Mouse (Mus musculus) liver, embryonic 11.5 days (tissue): ENCODE results near the gene Olfr1106. TPM values are rescaled to one million over a fixed set of nuclear protein-coding genes. Genes with fewer than 3 reads are reported as not detected.

Experiments
- ATAC-seq: fragments of 200-750 bp; cut with Nextera tagmentation; replicated peaks from 2 replicates; pipeline ENCODE4 v1.8.0; 2017; ENCODE audit warnings: moderate number of reproducible peaks, mild to moderate bottlenecking, moderate TSS enrichment, moderate library complexity; ENCODE audit not compliant: low FRiP score
- DNase-seq: peaks from one replicate; pipeline ENCODE4 v3.0.0-alpha.2; 2017; ENCODE audit warnings: low spot score
- H3K27ac ChIP-seq: fragments of 300-500 bp; sonication (generic); 2 replicates; pipeline ENCODE4 v1.5.1; 2014; ENCODE audit warnings: mild to moderate bottlenecking, low read depth, low read length, control low read depth
- H3K27me3 ChIP-seq: fragments of 300-500 bp; sonication (generic); replicated peaks from 2 replicates; pipeline ENCODE4 v1.6.1; 2014; ENCODE audit warnings: low read length, mixed read lengths; ENCODE audit not compliant: control insufficient read depth, insufficient read depth
- H3K36me3 ChIP-seq: fragments of 300-500 bp; sonication (generic); 2 replicates; pipeline ENCODE4 v1.6.1; 2014; ENCODE audit warnings: mild to moderate bottlenecking, low read length, moderate library complexity, mixed read lengths; ENCODE audit not compliant: control insufficient read depth, insufficient read depth
- H3K4me1 ChIP-seq: fragments of 300-500 bp; sonication (generic); replicated peaks from 2 replicates; pipeline ENCODE4 v1.6.1; 2014; ENCODE audit warnings: low read length, mixed read lengths; ENCODE audit not compliant: control insufficient read depth, insufficient read depth
- H3K4me2 ChIP-seq: fragments of 300-500 bp; sonication (generic); 2 replicates; pipeline ENCODE4 v1.6.1; 2014; ENCODE audit warnings: mild to moderate bottlenecking, control low read depth, moderate library complexity
- H3K4me3 ChIP-seq: fragments of 300-500 bp; sonication (generic); 2 replicates; pipeline ENCODE4 v1.5.1; 2014; ENCODE audit warnings: low read depth, low read length, control low read depth
- H3K9ac ChIP-seq: fragments of 300-500 bp; sonication (generic); 2 replicates; pipeline ENCODE4 v1.6.1; 2014; ENCODE audit warnings: low read depth, low read length, control low read depth
- H3K9me3 ChIP-seq: fragments of 300-500 bp; sonication (generic); 2 replicates; pipeline ENCODE4 v1.6.1; 2016; ENCODE audit warnings: low read length, inconsistent platforms, mixed read lengths; ENCODE audit not compliant: control insufficient read depth
- WGBS: fragments of 180-500 bp; shearing (Covaris S2); extraction: QIAGEN DNeasy Blood & Tissue Kit; methylation state at CpG from one replicate; pipeline ENCODE4 v1.1.7; 2014; 5-methylcytosine and 5-hydroxymethylcytosine counted together
- polyA plus RNA-seq: library from polyadenylated mRNA; unstranded; fragments of >200 nt; fragmentation: Nextera tagmentation; extraction: Ambion mirVana; gene quantifications from 2 replicates; pipeline ENCODE4 v1.2.1, GENCODE M21; 2014

The Olfr1106 gene
- not detected in 2 replicates for polyA plus RNA-seq

GRCm38 (mm10) chr2:87052173-87052572 is at the start of gene Olfr1106:
Olfr1106 (minus strand) TSS chr2:87052273.
- no peaks in the 10 kb centered on the region for H3K36me3 ChIP-seq
- no peak within 1 kb of the TSS for H3K4me2 ChIP-seq
- H3K9me3 ChIP-seq, result no peaks in the 10 kb centered on the region
- 73% methylated on average over 1 of the region's 1 CpGs for WGBS
- ATAC-seq (no peak), DNase-seq (no peak)
- no peaks in the 10 kb centered on the region for H3K27me3 ChIP-seq
- H3K9ac ChIP-seq, result no peak within 1 kb of the TSS
- no peak within 1 kb of the TSS for H3K4me3 ChIP-seq
- no peaks in the 10 kb centered on the region for H3K4me1 ChIP-seq
- H3K27ac ChIP-seq, result no peak within 1 kb of the TSS

- ATAC-seq, result no peak
- H3K4me3 ChIP-seq, result no peak within 1 kb of the TSS
- H3K9me3 ChIP-seq, result no peaks in the 10 kb centered on the region
- H3K36me3 ChIP-seq, result no peaks in the 10 kb centered on the region
- no peak within 1 kb of the TSS for H3K4me2 ChIP-seq
- H3K4me1 ChIP-seq, result no peaks in the 10 kb centered on the region
- no peaks in the 10 kb centered on the region for H3K27me3 ChIP-seq
- DNase-seq, result no peak
- H3K9ac ChIP-seq, result no peak within 1 kb of the TSS
- 81% methylated on average over 1 of the region's 1 CpGs for WGBS
- no peak within 1 kb of the TSS for H3K27ac ChIP-seq
These were observed 43.8 kb upstream of the Olfr1106 start, which contains the start of gene Olfr1109 for GRCm38 (mm10) chr2:87095908-87096307. Olfr1109 (minus strand) TSS chr2:87096008.

- Histone ChIP-seq H3K9me3 (no peaks in the 10 kb centered on the region), H3K36me3 (no peaks in the 10 kb centered on the region), H3K4me3 (no peak within 1 kb of the TSS), H3K27ac (no peak within 1 kb of the TSS), H3K27me3 (no peaks in the 10 kb centered on the region), H3K9ac (no peak within 1 kb of the TSS), H3K4me1 (no peaks in the 10 kb centered on the region), H3K4me2 (no peak within 1 kb of the TSS)
- WGBS, result 75% methylated on average over 1 of the region's 1 CpGs
- no peak for DNase-seq
- ATAC-seq, result no peak
These were observed 23.6 kb upstream of the Olfr1106 start, which contains the start of gene Olfr1107 for GRCm38 (mm10) chr2:87075717-87076116. Olfr1107 (minus strand) TSS chr2:87075817.

- H3K9ac ChIP-seq, result no peak within 1 kb of the TSS
- ATAC-seq, result no peak
These were observed 15.6 kb downstream of the Olfr1106 start, which contains the start of gene Olfr1105 for GRCm38 (mm10) chr2:87036431-87036830. Olfr1105 (minus strand) TSS chr2:87036531.

GRCm38 (mm10) chr2:87026980-87027379 is 25.1 kb downstream of the Olfr1106 start, which contains the start of gene Olfr1104:
Olfr1104 (minus strand) TSS chr2:87027080.
- Histone ChIP-seq H3K9ac (no peak within 1 kb of the TSS), H3K36me3 (no peaks in the 10 kb centered on the region), H3K4me3 (no peak within 1 kb of the TSS), H3K27me3 (no peaks in the 10 kb centered on the region), H3K4me1 (no peaks in the 10 kb centered on the region), H3K27ac (no peak within 1 kb of the TSS), H3K4me2 (no peak within 1 kb of the TSS), H3K9me3 (no peaks in the 10 kb centered on the region)
- DNase-seq, result no peak
- 74% methylated on average over 1 of the region's 1 CpGs for WGBS
- ATAC-seq, result no peak

More at GRCm38 (mm10) chr2:87036431-87036830, 15.6 kb downstream of the Olfr1106 start, which contains the start of gene Olfr1105:
- H3K4me3 ChIP-seq, result no peak within 1 kb of the TSS
- H3K9me3 ChIP-seq, result no peaks in the 10 kb centered on the region
- H3K36me3 ChIP-seq, result no peaks in the 10 kb centered on the region
- H3K4me2 ChIP-seq, result no peak within 1 kb of the TSS
- no peak for DNase-seq
- H3K4me1 ChIP-seq, result no peaks in the 10 kb centered on the region
- no peak within 1 kb of the TSS for H3K27ac ChIP-seq
- no peaks in the 10 kb centered on the region for H3K27me3 ChIP-seq

- Histone ChIP-seq H3K27ac (no peak within 1 kb of the TSS), H3K9me3 (no peaks in the 10 kb centered on the region)
- ATAC-seq, result no peak
These were observed 54.0 kb downstream of the Olfr1106 start, which contains the start of gene Olfr1102 for GRCm38 (mm10) chr2:86998098-86998497. Olfr1102 (plus strand) TSS chr2:86998398.

More at GRCm38 (mm10) chr2:86998098-86998497, 54.0 kb downstream of the Olfr1106 start, which contains the start of gene Olfr1102:
- H3K4me1 ChIP-seq, result no peaks in the 10 kb centered on the region
- no peak within 1 kb of the TSS for H3K4me2 ChIP-seq
- no peak within 1 kb of the TSS for H3K9ac ChIP-seq
- H3K36me3 ChIP-seq, result no peaks in the 10 kb centered on the region
- DNase-seq, result no peak
- no peaks in the 10 kb centered on the region for H3K27me3 ChIP-seq
- no peak within 1 kb of the TSS for H3K4me3 ChIP-seq

Other genes with a start within 250 kb of the Olfr1106 start
- not detected in 2 replicates for gene Olfr141, start 242.3 kb downstream of the Olfr1106 start, polyA plus RNA-seq
- gene Olfr1094, start 227.6 kb downstream of the Olfr1106 start, polyA plus RNA-seq, result not detected in 2 replicates
- not detected in 2 replicates for gene Olfr1095, start 200.6 kb downstream of the Olfr1106 start, polyA plus RNA-seq
- gene Gm13723, start 177.5 kb downstream of the Olfr1106 start, polyA plus RNA-seq, result not detected in 2 replicates
- not detected in 2 replicates for gene Olfr1097, start 160.1 kb downstream of the Olfr1106 start, polyA plus RNA-seq
- gene Olfr1098, start 127.7 kb downstream of the Olfr1106 start, polyA plus RNA-seq, result not detected in 2 replicates
- gene Olfr1099, start 91.6 kb downstream of the Olfr1106 start, polyA plus RNA-seq, result not detected in 2 replicates
- gene Olfr1100, start 72.3 kb downstream of the Olfr1106 start, polyA plus RNA-seq, result not detected in 2 replicates
- not detected in 2 replicates for gene Olfr1101, start 61.1 kb downstream of the Olfr1106 start, polyA plus RNA-seq
- gene Olfr1102, start 53.9 kb downstream of the Olfr1106 start, polyA plus RNA-seq, result not detected in 2 replicates
- not detected in 2 replicates for gene Olfr1104, start 25.2 kb downstream of the Olfr1106 start, polyA plus RNA-seq
- gene Olfr1105, start 15.7 kb downstream of the Olfr1106 start, polyA plus RNA-seq, result not detected in 2 replicates
- not detected in 2 replicates for gene Olfr1107, start 23.5 kb upstream of the Olfr1106 start, polyA plus RNA-seq
- not detected in 2 replicates for gene Olfr1109, start 43.7 kb upstream of the Olfr1106 start, polyA plus RNA-seq
- not detected in 2 replicates for gene Olfr259, start 62.3 kb upstream of the Olfr1106 start, polyA plus RNA-seq
- not detected in 2 replicates for gene Olfr1110, start 88.0 kb upstream of the Olfr1106 start, polyA plus RNA-seq
- not detected in 2 replicates for gene Olfr1111, start 100.4 kb upstream of the Olfr1106 start, polyA plus RNA-seq
- gene Olfr1112, start 135.5 kb upstream of the Olfr1106 start, polyA plus RNA-seq, result not detected in 2 replicates
- gene Olfr1113, start 156.7 kb upstream of the Olfr1106 start, polyA plus RNA-seq, result not detected in 2 replicates
- gene Olfr1115, start 195.7 kb upstream of the Olfr1106 start, polyA plus RNA-seq, result not detected in 2 replicates
- gene Olfr1116, start 215.3 kb upstream of the Olfr1106 start, polyA plus RNA-seq, result not detected in 2 replicates